Mouse (Mus musculus) CH12.LX (cell line): Measurements from ENCODE around the gene Prkci.

Source experiments
- CTCF ChIP-seq, 2 experiments: IDR thresholded peaks in 1 of 2; conservative IDR thresholded peaks in 1 of 2; 2 replicates each; pipeline ENCODE4 v1.5.1; 2011 to 2012; ENCODE audit warnings: low read depth in 2 of 2, low read length in 2 of 2, improper control_type of control experiment in 1 of 2, inconsistent platforms in 1 of 2, mild to moderate bottlenecking in 1 of 2, moderate library complexity in 1 of 2
- JUN ChIP-seq: IDR thresholded peaks from 2 replicates; pipeline ENCODE4 v1.6.1; 2011; ENCODE audit warnings: low read depth, mild to moderate bottlenecking, low read length, improper control_type of control experiment, moderate library complexity; ENCODE audit not compliant: insufficient read depth

DNA sequence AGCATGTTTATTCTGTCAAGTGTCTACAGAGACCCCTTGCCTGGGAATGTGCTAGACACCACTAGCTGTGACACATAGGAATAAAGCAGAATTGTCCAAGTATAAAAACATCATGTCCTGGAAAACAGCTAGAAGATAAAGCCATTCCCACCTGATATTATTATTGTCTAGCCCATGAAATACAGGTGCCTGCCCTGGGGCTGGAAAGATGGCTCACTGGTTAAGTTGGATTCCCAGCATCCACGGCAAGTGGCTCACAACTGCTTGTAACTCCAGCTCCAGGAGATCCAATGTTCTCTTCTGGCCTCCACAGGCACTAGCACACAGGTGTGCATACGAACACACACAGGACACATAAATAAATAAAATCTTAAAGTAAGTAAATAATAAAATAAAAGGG, 36.8 kb upstream of the Prkci start:
- TF ChIP-seq JUN (no peak), CTCF (conservative IDR thresholded peaks at IDR 0.05 in 1 of 2, IDR thresholded peaks at IDR 0.05 in 1 of 2; ENCODE audit: low read depth in 2 of 2, low read length in 2 of 2) (no peak)
